Mouse (Mus musculus): ENCODE results near the gene Foxi3. TPM values are rescaled to one million over a fixed set of nuclear protein-coding genes. Genes with fewer than 3 reads are reported as not detected.

Gene Foxi3
- polyA plus RNA-seq, 1 experiment from 2014 or later: not detected

DNA sequence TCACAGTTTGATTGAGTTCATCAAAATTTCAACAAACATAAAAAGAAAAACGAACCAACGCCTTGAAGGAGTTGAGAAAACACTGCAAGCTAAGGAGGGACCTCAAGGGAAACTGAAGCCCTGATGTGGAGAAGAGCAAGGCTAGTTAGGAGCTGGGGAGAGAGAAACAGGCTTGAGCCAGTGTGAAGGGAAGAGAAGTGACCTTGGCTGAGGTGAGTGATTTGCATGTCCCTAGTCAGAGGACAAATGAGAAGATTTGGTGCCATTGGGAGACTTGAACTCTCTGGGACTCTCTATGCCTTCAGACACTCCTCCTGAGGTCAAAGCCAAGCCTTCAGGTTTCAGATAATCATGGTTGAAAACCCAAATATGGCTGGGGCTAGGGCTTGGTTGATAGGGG, 47.8 kb downstream of the Foxi3 start:
- H3K4me1 ChIP-seq (replicated peaks; ENCODE audit: control insufficient read depth, insufficient read depth): no peaks in the 10 kb centered on the region
- H3K4me2 ChIP-seq (replicated peaks; ENCODE audit: low read depth): no peak overlapping the region
- DNase-seq (ENCODE audit: low spot score): no peak
- no peak overlapping the region for H3K9ac ChIP-seq (ENCODE audit: low read length)
- no peaks in the 10 kb centered on the region for H3K27me3 ChIP-seq (ENCODE audit: control insufficient read depth, insufficient read depth, low read length)
- WGBS: 82% methylated on average over 2 of the region's 2 CpGs
- H3K36me3 ChIP-seq (ENCODE audit: control insufficient read depth, insufficient read depth, low read length): no peaks in the 10 kb centered on the region
- no peak for ATAC-seq (ENCODE audit: low FRiP score, low TSS enrichment)
- H3K27ac ChIP-seq (replicated peaks): no peak overlapping the region
- no peaks in the 10 kb centered on the region for H3K9me3 ChIP-seq (ENCODE audit: control insufficient read depth, low read length)
- H3K4me3 ChIP-seq (ENCODE audit: low read depth, low read length): no peak overlapping the region
- TF ChIP-seq EP300 (optimal IDR thresholded peaks at IDR 0.05) (no peak), CTCF (IDR thresholded peaks at IDR 0.05; ENCODE audit: low read depth) (no peak)

Other genes starting within 250 kb of the Foxi3 start
- 2.4 and 2.6 TPM in 2 replicates for gene Rpia, start 164.3 kb upstream of the Foxi3 start, polyA plus RNA-seq (2015; fragmentation: Nextera tagmentation; extraction: Ambion mirVana)
- gene Eif2ak3, start 112.0 kb upstream of the Foxi3 start, polyA plus RNA-seq (2015; fragmentation: Nextera tagmentation; extraction: Ambion mirVana): 6.7 and 7.6 TPM in 2 replicates
- gene Tex37, start 37.6 kb upstream of the Foxi3 start, polyA plus RNA-seq (2015; fragmentation: Nextera tagmentation; extraction: Ambion mirVana): not detected in 2 replicates
- gene Thnsl2, start 187.9 kb downstream of the Foxi3 start, polyA plus RNA-seq (2015; fragmentation: Nextera tagmentation; extraction: Ambion mirVana): 10.0 TPM in 2 replicates
- gene Fabp1, start 243.3 kb downstream of the Foxi3 start, polyA plus RNA-seq (2015; fragmentation: Nextera tagmentation; extraction: Ambion mirVana): 208 and 210 TPM in 2 replicates